Mouse (Mus musculus): ENCODE results near the gene Nt5c1b. TPM values are rescaled to one million over a fixed set of nuclear protein-coding genes. Genes with fewer than 3 reads are reported as not detected.

Gene Nt5c1b
- not detected for total RNA-seq (2021)
- long read RNA-seq, experiment 1: 0 reads
- long read RNA-seq, experiment 2: 0 reads

DNA sequence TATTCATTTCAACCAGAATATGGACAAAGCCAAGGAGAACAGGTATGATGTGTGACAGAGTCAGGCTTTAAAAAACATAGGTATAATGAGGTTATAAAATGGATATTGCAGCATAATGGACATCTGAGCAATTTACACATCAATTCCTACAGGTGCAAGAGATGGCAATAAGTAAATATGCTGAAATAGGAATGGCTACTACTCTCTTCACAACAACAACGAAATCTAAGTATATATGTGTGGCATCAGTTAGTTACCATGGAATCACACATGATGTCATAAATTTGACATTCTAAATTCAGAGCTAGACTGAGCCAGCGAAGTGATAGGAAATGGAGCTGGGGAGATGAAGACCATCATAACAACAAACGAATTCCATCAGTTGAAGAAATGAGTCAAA lies at the start of gene Nt5c1b:
Nt5c1b (plus strand) TSS at position 301 of the 400 bp plus-strand sequence.
- no peak for DNase-seq (ENCODE audit: low spot score in 2 of 2)

DNA sequence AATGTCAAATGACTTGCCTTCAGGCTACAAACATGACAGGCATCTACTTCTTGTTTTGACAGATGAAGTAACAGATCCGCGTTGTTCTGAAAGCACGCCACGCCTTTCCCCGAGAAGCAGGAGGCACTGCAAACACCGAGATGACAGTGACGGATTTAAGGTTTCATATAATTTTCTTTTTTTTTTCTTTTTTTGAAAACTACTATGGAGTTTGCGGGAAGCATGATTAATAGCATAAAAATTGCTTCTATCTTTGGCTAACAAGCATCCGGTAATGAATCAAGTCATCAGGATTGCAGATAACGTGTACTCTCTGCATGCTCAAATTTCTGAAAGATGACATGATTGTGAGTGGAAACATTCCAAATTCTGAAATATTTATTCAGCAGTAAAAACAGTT lies 42.1 kb upstream of the Nt5c1b start:
- no peak for DNase-seq (ENCODE audit: low spot score in 2 of 2)

DNA sequence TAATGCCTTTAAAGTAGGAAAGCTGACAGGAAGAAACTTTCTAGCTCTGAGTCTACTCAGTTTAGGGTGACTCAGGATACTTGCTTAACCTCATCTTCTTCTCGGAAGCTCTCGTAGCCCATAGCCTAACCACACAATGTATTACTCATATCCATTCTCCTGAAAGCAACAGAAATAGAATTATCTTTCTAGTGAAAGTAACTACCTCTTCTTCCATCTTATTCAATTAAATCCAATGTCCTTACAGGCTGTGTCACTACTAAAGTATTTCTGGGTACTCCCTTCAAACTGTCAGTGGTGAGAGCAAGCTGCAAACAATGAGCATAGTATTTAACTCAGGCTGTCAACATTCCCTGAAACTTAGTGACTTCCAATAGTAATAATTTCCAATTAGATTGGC lies 40.3 kb upstream of the Nt5c1b start:
- no peak for DNase-seq (ENCODE audit: low spot score in 2 of 2)

DNA sequence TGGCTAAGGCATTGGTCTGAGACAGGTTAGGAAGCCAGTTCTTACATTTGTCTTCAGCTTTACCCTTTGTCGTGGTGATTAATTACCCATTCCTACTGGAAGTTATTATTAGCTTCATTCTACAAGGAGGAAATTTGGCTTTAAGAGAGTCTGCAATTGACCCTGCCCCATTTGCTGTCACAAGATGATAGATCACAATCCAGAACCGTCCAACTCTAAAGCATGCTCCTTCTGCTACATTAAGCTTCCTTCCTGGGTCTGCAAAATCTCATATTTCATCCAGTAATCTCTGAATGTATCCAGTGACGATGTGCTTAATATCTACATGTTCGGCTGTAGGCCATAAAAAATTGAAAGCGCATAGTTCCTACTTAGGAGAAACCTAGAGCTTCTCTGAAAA lies 29.2 kb upstream of the Nt5c1b start:
- no peak for DNase-seq (ENCODE audit: low spot score in 2 of 2)

DNA sequence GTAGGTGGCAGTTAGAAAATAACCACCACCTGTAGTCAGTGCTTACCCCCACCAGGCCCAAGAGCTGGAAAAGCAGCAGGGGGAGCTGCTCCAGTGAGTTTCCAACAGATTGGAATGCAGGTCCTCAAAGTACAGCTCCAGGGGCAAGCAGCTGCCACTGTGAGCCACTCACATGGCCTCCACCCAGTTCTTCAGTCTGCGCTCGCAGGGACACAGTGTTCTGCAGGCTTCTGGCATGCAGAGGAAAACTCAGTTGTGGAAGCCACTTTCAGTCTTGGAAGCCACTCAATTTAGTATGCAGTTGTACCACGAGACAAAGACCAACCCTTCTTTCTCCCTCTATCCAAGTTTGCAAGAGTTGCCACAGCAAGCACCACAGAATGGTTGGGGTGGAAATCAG lies 19.1 kb upstream of the Nt5c1b start:
- DNase-seq (ENCODE audit: low spot score in 2 of 2): no peak

DNA sequence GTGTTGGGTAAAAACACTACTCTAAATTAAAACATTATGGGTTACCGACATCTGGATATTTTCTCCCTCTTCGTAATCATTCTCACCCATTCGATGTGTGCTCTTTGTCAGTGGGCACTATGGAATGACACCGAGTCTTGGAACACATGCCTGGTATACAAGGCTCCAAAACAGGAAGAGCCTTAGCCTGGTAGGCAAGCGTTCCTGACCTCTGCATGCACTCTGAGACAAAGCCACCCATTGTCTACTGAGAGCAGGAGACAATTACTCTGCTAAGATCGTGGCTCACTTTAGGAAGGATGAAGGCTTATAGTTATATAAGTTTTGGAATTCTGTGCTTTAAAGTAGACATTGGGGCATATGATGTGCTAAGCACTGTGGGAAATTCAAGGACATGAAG lies 12.0 kb upstream of the Nt5c1b start:
- DNase-seq (ENCODE audit: low spot score in 2 of 2): no peak

DNA sequence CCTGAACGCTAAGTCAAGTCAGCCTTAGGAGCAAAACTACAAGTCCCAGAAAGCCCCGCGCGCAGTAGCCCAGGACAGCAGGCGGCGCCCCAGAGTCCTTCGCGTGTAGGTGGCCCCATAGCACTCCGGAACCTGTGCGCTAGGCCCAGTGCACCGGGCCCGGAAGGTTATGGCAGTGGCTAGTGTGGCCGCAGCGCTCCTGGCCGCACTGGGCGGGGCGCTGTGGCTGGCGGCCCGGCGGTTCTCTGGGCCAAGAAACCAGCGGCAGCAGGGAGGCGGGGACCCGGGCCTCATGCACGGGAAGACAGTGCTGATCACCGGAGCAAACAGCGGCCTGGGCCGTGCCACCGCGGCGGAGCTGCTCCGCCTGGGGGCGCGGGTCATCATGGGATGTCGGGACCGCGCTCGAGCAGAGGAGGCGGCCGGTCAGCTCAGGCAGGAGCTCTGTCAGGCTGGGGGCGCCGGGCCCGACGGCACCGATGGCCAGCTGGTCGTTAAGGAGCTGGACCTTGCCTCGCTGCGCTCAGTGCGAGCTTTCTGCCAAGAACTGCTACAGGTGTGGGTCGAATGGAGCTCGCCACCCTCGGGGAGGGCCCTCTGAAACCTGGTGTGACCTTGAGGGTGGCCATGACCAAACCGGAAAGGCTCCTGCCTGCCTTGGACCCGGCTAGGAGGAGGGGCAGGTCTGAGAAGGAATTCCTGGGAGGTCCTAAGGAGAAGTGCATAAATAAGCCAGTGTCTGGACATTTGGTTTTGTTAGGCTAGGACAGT lies 21.1 kb downstream of the Nt5c1b start, which contains the start of gene Rdh14:
Rdh14 (plus strand) TSS at position 102 of the 771 bp plus-strand sequence.
- DNase-seq (ENCODE audit: low spot score in 2 of 2): peak; percentile 94 to 95

DNA sequence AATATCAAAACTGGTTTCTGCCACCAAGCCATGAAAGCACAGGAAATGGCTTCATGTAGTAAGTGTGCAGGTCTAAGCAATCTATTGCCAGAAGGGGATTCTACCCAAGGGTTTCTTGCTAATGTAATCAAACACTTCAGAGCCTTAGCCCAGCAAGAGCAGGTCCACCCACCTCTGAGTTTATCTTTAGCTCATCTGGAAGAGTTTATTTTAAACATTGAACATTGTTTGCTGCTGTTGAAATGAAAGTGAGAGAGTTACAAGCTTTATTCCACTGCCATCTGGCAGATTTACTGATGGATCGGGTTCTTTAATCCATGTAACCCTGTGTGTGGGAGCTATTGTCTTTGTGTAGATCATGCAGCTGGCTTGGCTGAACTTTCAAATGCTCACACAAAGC lies 31.0 kb downstream of the Nt5c1b start:
- no peak for DNase-seq (ENCODE audit: low spot score in 2 of 2)

DNA sequence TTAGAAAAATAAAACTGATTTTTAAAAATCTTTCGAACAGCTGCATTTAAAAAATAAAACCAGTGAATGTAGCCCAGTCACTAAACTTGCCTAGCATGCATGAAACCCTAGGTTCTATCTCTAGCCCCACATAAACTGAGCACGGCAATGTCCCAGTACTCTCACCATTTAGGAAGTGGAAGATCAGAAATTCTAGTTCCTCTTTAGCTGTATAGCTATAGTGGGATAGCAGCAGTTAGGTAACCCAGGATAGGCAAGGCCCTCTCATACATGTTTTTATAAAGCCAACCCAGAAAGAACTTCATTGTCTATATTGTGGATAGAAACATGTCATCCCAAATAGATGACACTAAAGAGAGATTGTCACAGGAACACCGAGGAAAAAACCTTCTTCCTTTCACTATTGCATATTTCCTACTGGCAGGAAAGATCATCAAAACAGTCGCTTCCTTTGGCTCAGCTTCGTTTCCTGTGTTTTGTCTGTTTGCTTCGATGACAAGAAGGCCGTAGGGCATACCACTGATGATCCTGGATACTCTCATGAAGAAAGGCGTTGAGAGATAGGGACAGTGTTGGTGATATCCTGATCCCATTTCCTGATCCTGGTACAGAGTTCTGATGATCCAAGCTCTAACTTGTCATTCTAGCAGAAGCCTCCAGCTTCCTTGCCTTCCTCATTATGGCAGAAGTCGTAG lies 32.8 kb downstream of the Nt5c1b start:
- DNase-seq (ENCODE audit: low spot score in 2 of 2): no peak

DNA sequence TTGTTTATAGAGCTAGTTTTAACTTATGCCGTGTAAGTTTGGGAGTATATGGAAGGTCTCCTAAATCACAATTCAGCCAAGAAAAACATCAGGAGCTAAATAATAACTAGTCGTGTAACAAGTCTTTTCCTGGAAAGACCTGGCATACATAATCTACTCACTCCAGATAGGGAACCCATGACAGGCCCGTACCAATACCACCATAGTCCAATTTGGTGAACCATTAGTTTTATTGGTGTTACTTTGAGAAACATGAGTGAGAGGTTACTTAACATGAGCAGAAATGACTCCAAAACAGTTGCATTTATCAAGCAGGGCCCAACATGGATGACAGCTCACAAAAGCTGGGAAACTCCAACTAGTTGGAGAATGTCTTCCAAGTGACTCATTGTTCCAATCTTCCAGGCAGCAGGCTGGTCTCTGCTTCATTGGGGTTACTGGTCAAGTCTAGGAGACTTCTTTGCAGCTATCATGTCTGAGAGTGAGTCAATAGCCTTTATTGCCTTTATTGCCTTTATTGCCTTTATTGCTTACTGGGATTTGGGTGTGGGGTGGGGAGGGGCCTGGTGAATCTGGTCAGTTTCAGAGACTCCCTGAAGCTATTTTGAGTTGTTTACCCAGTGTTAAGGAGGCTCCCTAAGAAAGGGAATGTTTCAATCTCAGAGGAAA lies 40.9 kb downstream of the Nt5c1b start:
- DNase-seq (ENCODE audit: low spot score in 2 of 2): no peak

DNA sequence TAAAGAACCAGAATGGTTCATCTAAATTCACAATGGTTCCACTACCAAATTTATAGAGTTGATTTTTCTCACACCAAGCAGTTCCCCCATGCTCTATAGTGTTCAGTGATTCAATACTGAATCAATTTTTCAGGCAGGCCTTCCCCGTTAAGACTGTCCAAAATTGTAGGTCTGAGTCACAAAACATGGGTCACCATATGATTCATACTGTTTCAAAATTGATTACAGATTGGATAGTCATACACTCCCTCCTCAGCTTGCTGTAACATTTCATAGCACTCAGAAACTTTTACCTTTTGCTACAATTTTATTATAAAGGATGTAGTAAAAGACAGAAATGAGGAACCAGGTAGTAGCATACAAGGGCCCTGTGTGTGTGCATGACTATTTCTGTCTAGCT lies 41.7 kb downstream of the Nt5c1b start:
- DNase-seq (ENCODE audit: low spot score in 2 of 2): no peak

DNA sequence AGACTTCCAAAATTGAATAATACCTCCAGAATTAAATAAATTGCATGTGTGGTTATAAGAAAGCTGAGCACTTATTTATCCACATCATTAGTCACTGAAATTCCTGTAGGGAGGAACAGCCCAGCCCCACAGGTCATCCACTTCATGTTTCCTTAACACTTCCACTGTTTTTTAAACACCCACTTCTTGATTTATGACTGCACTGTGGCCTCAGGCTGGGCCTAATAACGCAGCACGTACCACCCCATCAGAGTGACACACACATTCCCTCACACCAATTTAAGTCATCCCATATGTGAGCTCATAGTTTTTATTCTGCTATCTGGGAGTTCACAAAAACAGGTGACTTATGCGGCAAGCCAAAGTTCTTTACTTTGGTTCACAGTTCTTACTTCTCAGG lies 52.6 kb downstream of the Nt5c1b start:
- DNase-seq (ENCODE audit: low spot score in 2 of 2): no peak

DNA sequence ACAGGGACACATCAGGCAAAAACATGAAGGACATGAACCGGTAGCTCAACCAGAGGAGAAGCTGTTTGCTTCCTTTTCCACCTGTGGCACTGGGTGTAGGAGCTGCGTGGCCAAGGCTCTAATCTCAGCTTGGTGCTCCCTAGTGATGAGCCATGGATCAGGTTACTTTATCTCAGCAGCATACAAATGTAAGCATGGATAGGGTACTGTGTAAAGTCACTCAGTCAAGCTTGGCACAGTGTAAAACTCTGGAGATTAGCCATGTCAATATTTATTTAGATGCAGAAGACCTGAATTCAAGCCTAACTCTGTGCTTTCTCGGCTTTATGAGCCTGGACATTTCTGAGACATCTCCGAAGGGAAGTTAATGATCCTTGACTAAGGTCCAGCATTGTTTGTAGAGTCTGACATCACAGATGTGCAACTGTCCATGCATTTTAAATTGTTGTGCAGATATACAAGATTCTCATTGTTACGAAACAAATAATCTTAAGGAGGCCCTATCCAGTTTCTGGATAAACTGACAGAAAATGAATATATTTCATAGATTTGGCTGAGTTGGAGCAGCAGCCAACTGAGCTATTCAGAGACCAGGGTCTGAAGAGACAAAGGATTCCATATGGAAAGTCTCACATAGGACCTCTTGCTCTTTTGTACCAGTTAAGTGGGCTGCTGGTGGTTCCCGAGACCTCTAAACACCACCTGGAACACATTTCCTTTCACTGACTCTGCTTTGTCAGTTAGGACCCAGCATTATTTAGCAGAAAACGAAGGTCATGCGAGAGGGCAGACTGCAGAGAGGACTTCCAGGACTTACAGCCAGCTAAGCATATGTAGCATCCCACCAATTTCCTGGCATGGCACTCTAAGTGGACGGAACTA lies 56.5 kb downstream of the Nt5c1b start:
- DNase-seq (ENCODE audit: low spot score in 2 of 2): no peak

DNA sequence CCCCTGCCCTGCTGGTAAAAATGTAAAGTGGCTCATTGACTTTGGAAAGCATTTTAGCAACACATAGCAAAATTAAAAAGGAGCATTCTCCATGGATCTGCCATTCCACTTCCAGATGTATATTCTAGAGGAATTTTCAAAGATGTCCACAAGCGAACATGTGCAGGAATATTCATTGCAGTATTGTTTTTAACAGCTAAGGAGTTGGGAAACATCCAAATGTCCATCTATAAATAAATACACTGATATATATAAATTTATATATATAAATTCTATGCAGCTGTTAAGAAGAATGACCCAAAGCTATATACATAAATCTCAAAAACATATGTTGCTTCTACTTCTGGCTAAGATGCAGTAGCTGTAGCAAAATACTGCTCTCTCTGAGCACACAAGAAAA lies 61.2 kb downstream of the Nt5c1b start:
- DNase-seq (ENCODE audit: low spot score in 2 of 2): no peak

DNA sequence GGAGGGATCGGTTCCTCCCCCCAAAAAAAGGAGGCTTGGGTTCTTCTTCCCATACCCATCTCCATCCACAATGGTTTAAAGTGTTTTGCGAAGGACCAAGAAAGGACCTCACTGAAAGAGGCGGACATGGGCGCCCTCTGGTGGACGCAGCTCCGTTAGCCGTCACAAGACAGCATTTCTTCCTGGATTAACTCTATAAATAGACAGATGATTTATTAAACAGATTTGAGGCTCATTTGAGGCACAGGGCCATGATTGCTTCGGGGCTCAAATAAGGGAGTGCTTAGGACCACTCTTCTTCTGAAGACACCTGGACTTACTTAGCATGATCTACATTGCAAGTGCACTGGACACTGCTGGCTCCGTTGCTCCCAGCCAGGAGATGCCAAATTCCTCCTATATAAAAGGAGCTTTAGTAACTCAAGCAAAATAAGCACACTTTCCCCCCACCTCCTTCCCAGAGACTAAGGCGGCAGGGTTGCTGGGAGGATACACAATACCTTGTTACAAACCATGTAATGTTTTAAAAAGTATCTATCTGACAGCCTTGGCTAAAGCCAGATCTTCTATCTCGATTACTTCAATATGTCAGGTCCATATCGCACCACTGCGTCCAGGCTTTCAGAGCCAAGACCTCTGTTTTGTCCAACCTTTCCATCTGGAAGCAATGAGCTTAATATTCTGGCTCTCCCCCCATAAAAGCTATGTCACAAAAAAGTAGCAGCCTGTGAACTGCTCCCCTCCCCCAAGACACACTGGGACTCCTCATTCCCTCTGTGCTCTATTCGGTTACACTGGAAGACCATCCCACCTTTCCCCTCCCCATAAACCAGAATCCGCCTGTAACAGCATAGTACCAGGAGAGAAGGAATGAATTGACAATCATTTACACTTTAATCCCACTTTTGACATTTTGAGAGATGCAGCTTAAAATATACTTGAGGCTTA lies 68.6 kb downstream of the Nt5c1b start:
- peak; percentile 72 to 83 for DNase-seq (ENCODE audit: low spot score in 2 of 2)

Other genes with a start within 250 kb of the Nt5c1b start
- gene Rdh14, start 20.8 kb downstream of the Nt5c1b start, total RNA-seq (2021): 10 to 100 TPM; 29.1 to 35.1 TPM

Data from adrenal gland, adult 18-20 months (tissue).